Mouse (Mus musculus): Measurements from ENCODE around the gene Gm20425.

GRCm38 (mm10) chr9:103146703-103147102, 83.4 kb downstream of the Gm20425 start:
- TF ChIP-seq CTCF (IDR thresholded peaks at IDR 0.05; ENCODE audit: control insufficient read depth, insufficient read depth, insufficient read length) (no peak), CEBPB (IDR thresholded peaks at IDR 0.05; ENCODE audit: low read depth) (no peak), MAX (IDR thresholded peaks at IDR 0.05) (no peak), USF1 (IDR thresholded peaks at IDR 0.05; ENCODE audit: low read depth) (no peak), MYOG (IDR thresholded peaks at IDR 0.05; ENCODE audit: control insufficient read depth, extremely low read depth, insufficient read length) (no peak), FOSL1 (IDR thresholded peaks at IDR 0.05; ENCODE audit: insufficient read depth, low read length, poor library complexity, severe bottlenecking) (no peak), MYOD1 (IDR thresholded peaks at IDR 0.05; ENCODE audit: control insufficient read depth, insufficient read length, low read depth) (no peak)
